Mouse (Mus musculus): ENCODE measurements at regions not wholly inside any gene's neighbourhood (a gene's known extent, or its start where the extent isn't known, plus 50 kb on each side); places are given as distances from the start of the nearest gene placed in this dataset.

DNA sequence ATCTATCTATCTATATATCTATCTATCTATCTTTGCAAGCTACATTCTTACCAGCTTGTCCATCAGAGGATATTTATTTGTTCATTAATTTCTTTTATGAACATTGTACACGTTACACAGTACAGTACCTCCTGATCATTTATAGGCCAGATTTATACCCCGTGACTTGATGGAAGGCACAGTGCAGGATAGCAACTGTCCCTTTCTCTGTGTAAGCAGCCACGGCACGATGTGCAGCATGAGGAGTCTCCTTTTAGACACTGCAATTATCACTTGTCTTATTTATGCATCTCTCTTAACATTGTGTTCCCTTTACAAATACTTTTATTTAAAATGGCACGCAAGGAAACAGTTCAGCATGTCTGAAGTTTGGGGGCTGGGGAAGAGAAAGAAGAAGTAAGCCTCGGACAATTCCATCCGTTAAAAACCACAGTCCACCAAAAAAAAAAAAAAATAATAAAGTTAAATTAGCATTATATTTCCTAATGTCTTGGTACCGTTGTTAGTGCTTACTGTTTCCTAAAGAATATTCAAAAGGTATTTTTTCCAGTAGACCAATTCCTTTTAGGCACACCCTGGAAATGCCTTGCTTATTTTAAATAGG lies 475.4 kb downstream of the Lmo4 start:
- H3K27me3 ChIP-seq (ENCODE audit: control insufficient read depth, insufficient read depth, low read length): no peaks in the 10 kb centered on the region
- TF ChIP-seq POLR2A (IDR thresholded peaks at IDR 0.05; ENCODE audit: low read depth, low read length) (no peak), CTCF (IDR thresholded peaks at IDR 0.05; ENCODE audit: extremely low read depth, insufficient read length, insufficient replicate concordance, low read depth, low read length) (no peak)
- H3K36me3 ChIP-seq (ENCODE audit: control insufficient read depth, insufficient read depth, low read length): no peaks in the 10 kb centered on the region
- no peak overlapping the region for H3K4me3 ChIP-seq (ENCODE audit: low read depth, low read length)
- WGBS: 78% methylated on average over 8 of the region's 8 CpGs
- H3K27ac ChIP-seq (ENCODE audit: insufficient read depth, low read depth, low read length): no peak overlapping the region
- H3K4me1 ChIP-seq (ENCODE audit: control insufficient read depth, insufficient read depth, insufficient read length, low read length): no peaks in the 10 kb centered on the region

DNA sequence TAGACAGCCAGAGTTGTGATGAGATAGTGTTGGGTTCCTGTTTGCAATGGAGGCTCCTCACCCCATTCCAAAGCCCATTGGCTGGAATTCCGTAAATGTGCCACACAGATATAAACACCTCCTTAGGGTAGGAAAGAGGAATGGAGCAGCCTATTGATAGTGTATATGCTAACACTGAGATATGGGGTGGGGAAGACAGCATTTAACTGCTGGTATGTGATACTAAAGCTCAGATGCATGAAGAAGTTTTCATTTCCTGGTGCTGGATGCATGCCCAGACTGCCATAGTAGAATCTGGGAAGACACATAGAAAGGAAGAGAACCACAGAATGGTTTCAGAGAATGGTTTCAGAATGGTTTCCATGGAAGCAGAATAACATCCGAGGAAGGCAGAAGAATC lies 482.4 kb downstream of the Lmo4 start:
- no peaks in the 10 kb centered on the region for H3K36me3 ChIP-seq (ENCODE audit: control insufficient read depth, insufficient read depth, low read length)
- 67% methylated on average over 2 of the region's 2 CpGs for WGBS
- no peak overlapping the region for H3K4me3 ChIP-seq (ENCODE audit: low read depth, low read length)
- H3K27me3 ChIP-seq (ENCODE audit: control insufficient read depth, insufficient read depth, low read length): no peaks in the 10 kb centered on the region
- TF ChIP-seq CTCF (IDR thresholded peaks at IDR 0.05; ENCODE audit: extremely low read depth, insufficient read length, insufficient replicate concordance, low read depth, low read length) (no peak), POLR2A (IDR thresholded peaks at IDR 0.05; ENCODE audit: low read depth, low read length) (no peak)
- H3K27ac ChIP-seq (ENCODE audit: insufficient read depth, low read depth, low read length): no peak overlapping the region
- H3K4me1 ChIP-seq (ENCODE audit: control insufficient read depth, insufficient read depth, insufficient read length, low read length): 0 out of 2 replicates have a peak, but pooled peaks cover 1% of the 10 kb centered on the region

DNA sequence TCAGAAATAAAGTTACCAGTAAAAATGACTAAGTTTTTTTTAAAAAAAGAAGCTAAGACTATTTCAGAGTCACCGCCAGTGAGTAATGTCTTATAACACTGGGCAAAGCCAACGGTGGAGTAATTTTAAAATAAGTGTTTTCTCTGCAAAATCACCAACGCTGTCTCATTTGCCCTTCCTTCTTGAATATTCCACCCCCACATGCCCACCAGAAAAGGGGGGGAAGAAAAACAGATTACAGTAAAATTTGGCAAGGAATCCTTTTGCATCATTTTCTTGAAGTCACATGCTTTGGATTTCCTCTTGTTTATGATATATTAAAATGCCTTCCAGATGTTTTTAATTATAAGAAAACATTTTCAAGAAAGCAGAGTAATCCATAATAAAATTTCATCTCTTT lies 482.9 kb downstream of the Lmo4 start:
- Histone ChIP-seq H3K27ac (ENCODE audit: insufficient read depth, low read depth, low read length) (no peak overlapping the region), H3K4me3 (ENCODE audit: low read depth, low read length) (no peak overlapping the region), H3K4me1 (ENCODE audit: control insufficient read depth, insufficient read depth, insufficient read length, low read length) (0 out of 2 replicates have a peak, but pooled peaks cover 1% of the 10 kb centered on the region), H3K27me3 (ENCODE audit: control insufficient read depth, insufficient read depth, low read length) (no peaks in the 10 kb centered on the region), H3K36me3 (ENCODE audit: control insufficient read depth, insufficient read depth, low read length) (no peaks in the 10 kb centered on the region)
- 85% methylated on average over 3 of the region's 3 CpGs for WGBS
- TF ChIP-seq POLR2A (IDR thresholded peaks at IDR 0.05; ENCODE audit: low read depth, low read length): no peak
- no peak for TF ChIP-seq CTCF (IDR thresholded peaks at IDR 0.05; ENCODE audit: extremely low read depth, insufficient read length, insufficient replicate concordance, low read depth, low read length)

DNA sequence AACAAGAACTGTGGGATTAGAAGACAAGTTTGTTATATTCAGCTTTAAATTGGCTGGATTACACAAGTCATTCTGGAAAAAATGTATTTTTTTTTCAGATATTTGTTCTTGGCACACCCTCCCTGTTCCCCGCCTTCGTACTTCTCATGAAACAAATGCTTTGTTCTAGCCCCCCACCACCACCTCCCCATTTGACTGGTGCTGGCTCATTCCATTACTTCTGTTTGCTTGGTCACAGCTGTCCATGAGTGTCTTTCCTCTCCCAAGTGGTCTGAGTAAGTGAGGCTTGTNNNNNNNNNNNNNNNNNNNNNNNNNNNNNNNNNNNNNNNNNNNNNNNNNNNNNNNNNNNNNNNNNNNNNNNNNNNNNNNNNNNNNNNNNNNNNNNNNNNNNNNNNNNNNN lies 491.8 kb downstream of the Lmo4 start:
- H3K27ac ChIP-seq (ENCODE audit: insufficient read depth, low read depth, low read length): no peak overlapping the region
- no peak overlapping the region for H3K4me3 ChIP-seq (ENCODE audit: low read depth, low read length)
- H3K27me3 ChIP-seq (ENCODE audit: control insufficient read depth, insufficient read depth, low read length): no peaks in the 10 kb centered on the region
- no peaks in the 10 kb centered on the region for H3K36me3 ChIP-seq (ENCODE audit: control insufficient read depth, insufficient read depth, low read length)
- 71% methylated on average over 2 of the region's 2 CpGs for WGBS
- TF ChIP-seq POLR2A (IDR thresholded peaks at IDR 0.05; ENCODE audit: low read depth, low read length) (no peak), CTCF (IDR thresholded peaks at IDR 0.05; ENCODE audit: extremely low read depth, insufficient read length, insufficient replicate concordance, low read depth, low read length) (no peak)
- H3K4me1 ChIP-seq (ENCODE audit: control insufficient read depth, insufficient read depth, insufficient read length, low read length): no peaks in the 10 kb centered on the region

DNA sequence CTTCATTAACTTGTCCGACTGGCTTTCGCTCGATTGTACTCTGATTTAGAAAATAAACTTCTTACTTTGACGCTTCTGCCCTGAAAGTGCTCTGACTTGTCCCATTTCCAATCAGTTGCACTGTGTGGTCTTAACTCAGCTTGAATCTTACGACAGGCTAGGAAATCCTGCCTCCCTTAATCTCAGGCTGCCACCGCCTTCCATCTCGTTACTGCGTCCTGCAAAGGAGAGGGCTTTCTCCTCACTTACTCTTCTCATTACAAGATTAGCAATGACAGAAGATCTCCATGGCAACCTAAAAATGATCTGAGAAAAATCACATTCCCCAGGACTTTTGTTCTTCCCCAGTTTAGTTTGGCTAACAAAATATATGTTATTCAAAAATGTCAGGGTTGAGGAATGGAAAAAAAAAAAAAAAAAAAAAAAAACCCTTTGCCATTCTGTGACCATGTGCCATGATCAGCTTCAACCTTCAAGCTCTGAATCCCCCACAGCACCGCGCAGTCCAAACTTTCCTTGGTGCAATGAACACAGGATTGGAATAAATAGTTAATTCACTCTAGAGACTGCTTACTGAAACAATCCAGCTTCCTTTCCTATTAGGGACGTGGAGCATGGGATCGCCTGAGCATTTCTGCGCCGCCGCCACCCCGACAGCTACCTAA lies 494.1 kb downstream of the Lmo4 start:
- Histone ChIP-seq H3K4me3 (ENCODE audit: low read depth, low read length) (no peak overlapping the region), H3K36me3 (ENCODE audit: control insufficient read depth, insufficient read depth, low read length) (no peaks in the 10 kb centered on the region), H3K27me3 (ENCODE audit: control insufficient read depth, insufficient read depth, low read length) (no peaks in the 10 kb centered on the region), H3K4me1 (ENCODE audit: control insufficient read depth, insufficient read depth, insufficient read length, low read length) (no peaks in the 10 kb centered on the region), H3K27ac (ENCODE audit: insufficient read depth, low read depth, low read length) (no peak overlapping the region)
- 80% methylated on average over 16 of the region's 16 CpGs for WGBS
- TF ChIP-seq CTCF (IDR thresholded peaks at IDR 0.05; ENCODE audit: extremely low read depth, insufficient read length, insufficient replicate concordance, low read depth, low read length): no peak
- no peak for TF ChIP-seq POLR2A (IDR thresholded peaks at IDR 0.05; ENCODE audit: low read depth, low read length)

DNA sequence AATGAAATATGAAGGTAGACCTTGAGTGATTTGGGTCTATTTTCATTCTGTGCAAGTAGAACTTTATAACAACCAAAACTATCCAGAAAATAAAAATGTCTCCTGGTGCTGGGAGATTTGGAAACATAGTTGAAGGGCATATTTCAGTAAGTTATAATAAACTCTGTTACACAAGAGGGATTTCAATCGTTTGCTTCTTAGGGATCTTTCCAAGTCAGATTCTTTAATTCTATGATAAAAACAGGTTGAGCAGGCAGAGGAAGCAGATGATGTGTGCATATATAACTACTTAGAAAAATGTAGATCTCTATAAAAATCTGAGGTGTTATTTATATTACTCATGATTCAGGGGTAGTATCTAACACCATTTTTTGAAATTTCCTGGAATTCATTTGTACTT lies 498.3 kb downstream of the Lmo4 start:
- WGBS: 75% methylated on average over 1 of the region's 1 CpGs
- H3K36me3 ChIP-seq (ENCODE audit: control insufficient read depth, insufficient read depth, low read length): no peaks in the 10 kb centered on the region
- no peaks in the 10 kb centered on the region for H3K27me3 ChIP-seq (ENCODE audit: control insufficient read depth, insufficient read depth, low read length)
- no peak overlapping the region for H3K4me3 ChIP-seq (ENCODE audit: low read depth, low read length)
- no peaks in the 10 kb centered on the region for H3K4me1 ChIP-seq (ENCODE audit: control insufficient read depth, insufficient read depth, insufficient read length, low read length)
- no peak for TF ChIP-seq POLR2A (IDR thresholded peaks at IDR 0.05; ENCODE audit: low read depth, low read length)
- H3K27ac ChIP-seq (ENCODE audit: insufficient read depth, low read depth, low read length): no peak overlapping the region

DNA sequence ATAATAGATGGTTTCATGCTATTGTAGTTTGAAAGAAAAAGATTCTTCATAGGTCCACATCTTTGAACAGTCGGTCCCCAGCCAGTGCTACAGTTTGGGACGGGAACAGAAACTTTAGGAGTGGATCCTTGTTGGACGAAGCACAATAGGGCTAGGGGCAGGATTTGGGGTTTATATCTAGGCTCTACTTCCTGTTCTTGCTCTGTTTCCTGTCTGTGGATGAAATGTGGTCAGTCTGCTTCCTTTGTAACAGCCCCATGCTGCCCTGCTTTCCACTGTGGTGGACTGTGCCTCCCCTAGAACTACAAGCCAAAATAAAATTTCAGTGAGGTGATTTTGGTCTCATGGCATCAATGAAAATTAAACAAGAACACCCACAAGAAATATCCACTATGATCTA lies 510.2 kb downstream of the Lmo4 start:
- no peak overlapping the region for H3K27ac ChIP-seq (ENCODE audit: insufficient read depth, low read depth, low read length)
- H3K4me3 ChIP-seq (ENCODE audit: low read depth, low read length): no peak overlapping the region
- no peaks in the 10 kb centered on the region for H3K4me1 ChIP-seq (ENCODE audit: control insufficient read depth, insufficient read depth, insufficient read length, low read length)
- H3K36me3 ChIP-seq (ENCODE audit: control insufficient read depth, insufficient read depth, low read length): no peaks in the 10 kb centered on the region
- 81% methylated on average over 3 of the region's 3 CpGs for WGBS
- H3K27me3 ChIP-seq (ENCODE audit: control insufficient read depth, insufficient read depth, low read length): no peaks in the 10 kb centered on the region
- TF ChIP-seq CTCF (IDR thresholded peaks at IDR 0.05; ENCODE audit: extremely low read depth, insufficient read length, insufficient replicate concordance, low read depth, low read length) (no peak), POLR2A (IDR thresholded peaks at IDR 0.05; ENCODE audit: low read depth, low read length) (no peak)

Measured in small intestine, adult 2 months (tissue).